Mouse (Mus musculus): ENCODE measurements around the gene Vstm2a.

DNA sequence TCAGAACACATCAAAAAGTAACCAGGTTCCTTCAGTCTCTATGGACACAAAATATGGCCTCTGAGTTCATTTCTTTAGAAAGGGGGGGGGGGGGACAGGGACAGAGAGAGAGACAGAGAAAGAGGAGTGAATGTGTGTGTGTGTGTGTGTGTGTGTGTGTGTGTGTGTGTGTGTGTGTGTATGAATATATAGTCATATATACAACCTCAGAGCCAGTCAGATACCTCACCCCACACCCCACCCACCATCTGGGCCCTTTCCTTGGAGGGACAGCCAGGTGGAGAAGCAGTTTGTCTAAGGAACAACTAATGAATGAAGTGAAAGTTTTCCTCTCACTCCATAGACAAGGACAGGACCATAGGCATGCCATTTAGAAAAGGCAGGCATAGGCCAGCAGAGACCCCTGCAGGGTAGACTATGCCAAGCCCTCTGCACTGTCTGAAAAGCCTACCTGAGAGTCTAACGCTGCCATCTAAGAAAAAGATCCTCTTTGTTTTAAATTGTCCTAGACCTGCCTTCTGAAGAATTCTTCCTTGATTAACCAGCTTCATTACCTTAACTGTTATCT, 155.6 kb downstream of the Vstm2a start:
- TF ChIP-seq POLR2A (IDR thresholded peaks at IDR 0.05; ENCODE audit: insufficient read length, low read depth) (no peak), MYOG (IDR thresholded peaks at IDR 0.05; ENCODE audit: control insufficient read depth in 1 of 3, insufficient read depth in 1 of 3, insufficient read length in 2 of 3, low read depth in 2 of 3) (no peak), SRF (IDR thresholded peaks at IDR 0.05; ENCODE audit: control insufficient read depth, insufficient read length, low read depth) (no peak), POLR2AphosphoS2 (IDR thresholded peaks at IDR 0.05; ENCODE audit: insufficient read length, low read depth) (no peak), E2F4 (IDR thresholded peaks at IDR 0.05; ENCODE audit: insufficient read depth) (no peak), USF1 (IDR thresholded peaks at IDR 0.05; ENCODE audit: low read depth) (no peak), TCF12 (IDR thresholded peaks at IDR 0.05; ENCODE audit: insufficient read depth, poor library complexity, severe bottlenecking) (no peak), MAX (IDR thresholded peaks at IDR 0.05; ENCODE audit: low read depth) (no peak), TCF3 (IDR thresholded peaks at IDR 0.05; ENCODE audit: insufficient read length, low read depth) (no peak), REST (IDR thresholded peaks at IDR 0.05; ENCODE audit: insufficient read depth, insufficient read length) (no peak), CEBPB (IDR thresholded peaks at IDR 0.05; ENCODE audit: insufficient read depth, poor library complexity, severe bottlenecking) (no peak), MYOD1 (IDR thresholded peaks at IDR 0.05; ENCODE audit: control insufficient read depth in 1 of 3, insufficient read length in 2 of 3, low read depth in 2 of 3) (no peak)
